Comparison of ENCODE assay signal across 28 mouse cellular contexts in the genomic region with DNA sequence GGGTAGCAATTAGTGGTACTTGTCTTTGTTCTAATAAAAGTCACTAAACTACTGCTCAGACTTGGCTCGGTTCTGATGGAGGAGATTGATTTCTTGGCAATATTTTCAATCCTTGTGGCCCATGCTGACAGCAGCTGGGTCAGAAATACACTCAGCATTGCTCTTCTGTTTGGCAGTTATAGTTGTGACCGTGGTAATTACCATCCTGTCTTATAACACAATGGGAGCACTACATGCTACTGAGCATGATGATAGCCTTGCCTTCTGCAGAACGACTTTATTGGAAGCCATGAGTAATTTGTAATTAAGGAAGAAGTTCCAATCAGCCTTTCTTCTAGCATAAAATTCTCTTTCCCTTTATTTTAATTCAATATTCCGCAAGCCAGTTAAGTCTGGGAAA. TPM values are rescaled to one million over a fixed set of nuclear protein-coding genes. Genes with fewer than 3 reads are reported as not detected.
DNase-seq lines count a peak whose midpoint lies in the region; ATAC-seq lines count a peak whose summit lies in the region.
"Had no signal": no experiment of that assay in that cellular context is flagged by ENCODE, and none has a peak within 500 bp of the region (broad histone marks: within the 10 kb centered on the region; RNA-seq: fewer than 3 reads in every experiment).

No protein-coding gene starts in this region.

- DNase-seq in cerebellum, postnatal 10 days: peak; percentile 4 to 5
- DNase-seq in cerebellum, postnatal 4 days (ENCODE audit: low spot score in 2 of 2): no peak
- DNase-seq in forebrain, embryonic 11.5 days (ENCODE audit: low spot score): no peak
- DNase-seq in brain, adult 2 months (ENCODE audit: low read depth, low spot score): peak; percentile 56
- no peak for DNase-seq in heart, postnatal 14 days
- DNase-seq: adrenal gland, adult 8-10 months; adrenal gland, postnatal 25 days; cerebellum, adult 11-12 months; cerebellum, adult 8-10 months; cerebellum, postnatal 14 days; gastrocnemius, adult 2 months; gastrocnemius, postnatal 14 days; heart, adult 18-20 months; heart, postnatal 10 days; heart, postnatal 4 days; kidney, adult 11 months; kidney, adult 9 months had no signal

- H3K4me1 ChIP-seq in forebrain, embryonic 15.5 days: no peaks in the 10 kb centered on the region
- H3K4me1 ChIP-seq in forebrain, embryonic 11.5 days (replicated peaks; ENCODE audit: control insufficient read depth, insufficient read depth, low read length): no peaks in the 10 kb centered on the region
- no peaks in the 10 kb centered on the region for H3K4me1 ChIP-seq in forebrain, embryonic 16.5 days (replicated peaks; ENCODE audit: control insufficient read depth, insufficient read depth, low read length)
- H3K4me1 ChIP-seq: embryonic facial prominence, embryonic 12.5 days; embryonic facial prominence, embryonic 15.5 days; heart, embryonic 12.5 days; heart, embryonic 15.5 days; intestine, embryonic 15.5 days had no signal

- H3K27ac ChIP-seq in forebrain, embryonic 15.5 days (replicated peaks): no peak overlapping the region
- H3K27ac ChIP-seq in forebrain, embryonic 11.5 days (ENCODE audit: low read depth, low read length): no peak overlapping the region
- no peak overlapping the region for H3K27ac ChIP-seq in forebrain, embryonic 16.5 days (ENCODE audit: low read length)
- H3K27ac ChIP-seq: embryonic facial prominence, embryonic 12.5 days; embryonic facial prominence, embryonic 15.5 days; gastrocnemius, adult 2 months; heart, embryonic 15.5 days; hindbrain, embryonic 14.5 days; intestine, embryonic 15.5 days had no signal

- 40% methylated on average over 4 of the region's 4 CpGs for WGBS in forebrain, embryonic 15.5 days
- 78% methylated on average over 4 of the region's 4 CpGs for WGBS in forebrain, embryonic 11.5 days
- 34% methylated on average over 4 of the region's 4 CpGs for WGBS in forebrain, embryonic 16.5 days

- H3K9me3 ChIP-seq in forebrain, embryonic 15.5 days: no peaks in the 10 kb centered on the region
- no peaks in the 10 kb centered on the region for H3K9me3 ChIP-seq in forebrain, embryonic 11.5 days (ENCODE audit: control insufficient read depth, low read length)
- H3K9me3 ChIP-seq in forebrain, embryonic 16.5 days (ENCODE audit: control insufficient read depth, low read length): no peaks in the 10 kb centered on the region
- H3K9me3 ChIP-seq: embryonic facial prominence, embryonic 12.5 days; embryonic facial prominence, embryonic 15.5 days; heart, embryonic 12.5 days; heart, embryonic 15.5 days; intestine, embryonic 15.5 days had no signal

- intact Hi-C loops in heart, postnatal 14 days (cut with DNase I): no loop called here

- no peaks in the 10 kb centered on the region for H3K27me3 ChIP-seq in forebrain, embryonic 15.5 days
- H3K27me3 ChIP-seq in forebrain, embryonic 11.5 days (ENCODE audit: control insufficient read depth, insufficient read depth, low read length): no peaks in the 10 kb centered on the region
- no peaks in the 10 kb centered on the region for H3K27me3 ChIP-seq in forebrain, embryonic 16.5 days (replicated peaks; ENCODE audit: control insufficient read depth, insufficient read depth, low read length)
- H3K27me3 ChIP-seq: embryonic facial prominence, embryonic 12.5 days; embryonic facial prominence, embryonic 15.5 days; heart, embryonic 12.5 days; heart, embryonic 15.5 days; intestine, embryonic 15.5 days had no signal

- no peak overlapping the region for H3K4me2 ChIP-seq in forebrain, embryonic 15.5 days (replicated peaks)
- no peak overlapping the region for H3K4me2 ChIP-seq in forebrain, embryonic 11.5 days (ENCODE audit: low read depth, low read length, severe bottlenecking)
- no peak overlapping the region for H3K4me2 ChIP-seq in forebrain, embryonic 16.5 days (ENCODE audit: low read length)
- H3K4me2 ChIP-seq: embryonic facial prominence, embryonic 12.5 days; embryonic facial prominence, embryonic 15.5 days; heart, embryonic 12.5 days; heart, embryonic 15.5 days; hindbrain, embryonic 14.5 days; intestine, embryonic 15.5 days had no signal

- ATAC-seq in forebrain, embryonic 15.5 days (replicated peaks): peak; percentile 78; the same call in 1 of the 2 replicates
- ATAC-seq in forebrain, embryonic 11.5 days (replicated peaks; ENCODE audit: low FRiP score): no peak
- ATAC-seq in forebrain, embryonic 16.5 days: peak; percentile 96
- no peak for ATAC-seq in erythroblast, adult 5-6 weeks (replicated peaks; ENCODE audit: low FRiP score, poor library complexity, severe bottlenecking)
- ATAC-seq: activated CD4-positive, CD25-positive, alpha-beta regulatory T cell, adult 4 months; intestine, embryonic 15.5 days had no signal

- no peaks in the 10 kb centered on the region for H3K36me3 ChIP-seq in forebrain, embryonic 15.5 days
- no peaks in the 10 kb centered on the region for H3K36me3 ChIP-seq in forebrain, embryonic 11.5 days (ENCODE audit: control insufficient read depth, insufficient read depth, low read length)
- no peaks in the 10 kb centered on the region for H3K36me3 ChIP-seq in forebrain, embryonic 16.5 days (ENCODE audit: control insufficient read depth, insufficient read depth)
- H3K36me3 ChIP-seq: embryonic facial prominence, embryonic 12.5 days; embryonic facial prominence, embryonic 15.5 days; heart, embryonic 12.5 days; heart, embryonic 15.5 days; intestine, embryonic 15.5 days had no signal

- H3K9ac ChIP-seq in forebrain, embryonic 15.5 days (replicated peaks): no peak overlapping the region
- H3K9ac ChIP-seq in forebrain, embryonic 11.5 days (ENCODE audit: low read length): no peak overlapping the region
- no peak overlapping the region for H3K9ac ChIP-seq in forebrain, embryonic 16.5 days (replicated peaks; ENCODE audit: low read depth, low read length)
- H3K9ac ChIP-seq: embryonic facial prominence, embryonic 12.5 days; embryonic facial prominence, embryonic 15.5 days; heart, embryonic 12.5 days; heart, embryonic 15.5 days; hindbrain, embryonic 14.5 days; intestine, embryonic 15.5 days had no signal

- no peak overlapping the region for H3K4me3 ChIP-seq in forebrain, embryonic 15.5 days
- no peak overlapping the region for H3K4me3 ChIP-seq in forebrain, embryonic 11.5 days (ENCODE audit: low read depth, low read length)
- H3K4me3 ChIP-seq in forebrain, embryonic 16.5 days (replicated peaks; ENCODE audit: low read length): no peak overlapping the region
- H3K4me3 ChIP-seq: embryonic facial prominence, embryonic 12.5 days; embryonic facial prominence, embryonic 15.5 days; erythroblast, embryonic 14.5 days; gastrocnemius, adult 2 months; heart, embryonic 12.5 days; heart, embryonic 15.5 days; intestine, embryonic 15.5 days had no signal

RNA-seq across cellular contexts. Expression of a gene that starts 42.6 kb away (rescaled TPM):
- 34.3 and 37.4 TPM in 2 replicates for polyA plus RNA-seq in forebrain, embryonic 15.5 days (2015; fragmentation: Nextera tagmentation; extraction: Ambion mirVana)
- 25.9 and 27.9 TPM in 2 replicates for polyA plus RNA-seq in forebrain, embryonic 11.5 days (2014; fragmentation: Nextera tagmentation; extraction: Ambion mirVana)
- polyA plus RNA-seq in forebrain, embryonic 16.5 days (2015; fragmentation: Nextera tagmentation; extraction: Ambion mirVana): 31.5 and 40.1 TPM in 2 replicates
- 6.1 and 17.5 TPM in 2 replicates for total RNA-seq in erythroblast, adult 5-6 weeks (2015; ENCODE audit: low replicate concordance)
- 3.5 and 4.2 TPM in 2 replicates for total RNA-seq in erythroblast, adult 5-6 weeks (2017; ENCODE audit: low replicate concordance)
- 10 to 100 TPM; 12.3 to 15.0 TPM for total RNA-seq in heart, postnatal 14 days (2021)
- polyA plus RNA-seq: erythroblast, embryonic 14.5 days had no signal

Comparison
In these comparisons a context has a peak if more than half of its experiments do, and no peak if none do; other contexts are left out.
1. DNase-seq: peak in cerebellum, postnatal 10 days (2 of 2) and brain, adult 2 months (single experiment); none in cerebellum, postnatal 4 days (0 of 2), forebrain, embryonic 11.5 days (single experiment) and heart, postnatal 14 days (0 of 2).
2. ATAC-seq: peak in forebrain, embryonic 15.5 days (single experiment) and forebrain, embryonic 16.5 days (single experiment); none in forebrain, embryonic 11.5 days (single experiment) and erythroblast, adult 5-6 weeks (single experiment).